Comparison of ENCODE assay signal across 11 mouse cellular contexts in genomic region chr13:24654919-24655635, GRCm38 (mm10).
A peak's percentile ranks its signal among the peaks of the same experiment; 100 is the strongest.
DNase-seq lines count a peak whose midpoint lies in the region; ATAC-seq lines count a peak whose summit lies in the region.
"Had no signal": no experiment of that assay in that cellular context is flagged by ENCODE, and none has a peak within 500 bp of the region (broad histone marks: within the 10 kb centered on the region; RNA-seq: fewer than 3 reads in every experiment).

No protein-coding gene starts in this region.

- no peak for DNase-seq in frontal cortex, postnatal 36 days (ENCODE audit: low spot score in 2 of 2)
- no peak for DNase-seq in midbrain, embryonic 10.5 days (ENCODE audit: low spot score)
- DNase-seq in thymus, postnatal 25 days: no peak
- DNase-seq in cerebellum, postnatal 4 days (ENCODE audit: low spot score in 2 of 2): no peak
- DNase-seq: embryo, embryonic 11 days; liver had no signal

- H3K4me1 ChIP-seq in midbrain, embryonic 13.5 days (replicated peaks): peaks cover 37% of the 10 kb centered on the region
- H3K4me1 ChIP-seq in midbrain, embryonic 10.5 days: peaks cover 18% of the 10 kb centered on the region
- peaks cover 28% of the 10 kb centered on the region for H3K4me1 ChIP-seq in hindbrain, embryonic 13.5 days (replicated peaks)
- H3K4me1 ChIP-seq in neural tube, embryonic 15.5 days: peaks cover 31% of the 10 kb centered on the region

- ATAC-seq in frontal cortex, adult (ENCODE audit: low TSS enrichment): peak; percentile 22; the same call in 1 of the 2 replicates
- ATAC-seq in midbrain, embryonic 13.5 days: no peak
- ATAC-seq in hindbrain, embryonic 13.5 days (ENCODE audit: low FRiP score): no peak
- no peak for ATAC-seq in neural tube, embryonic 15.5 days (ENCODE audit: low FRiP score)

- no peaks in the 10 kb centered on the region for H3K36me3 ChIP-seq in midbrain, embryonic 13.5 days
- no peaks in the 10 kb centered on the region for H3K36me3 ChIP-seq in midbrain, embryonic 10.5 days
- H3K36me3 ChIP-seq in hindbrain, embryonic 13.5 days: no peaks in the 10 kb centered on the region
- no peaks in the 10 kb centered on the region for H3K36me3 ChIP-seq in neural tube, embryonic 15.5 days

- H3K9me3 ChIP-seq in midbrain, embryonic 13.5 days: no peaks in the 10 kb centered on the region
- H3K9me3 ChIP-seq in midbrain, embryonic 10.5 days (replicated peaks): no peaks in the 10 kb centered on the region
- H3K9me3 ChIP-seq in hindbrain, embryonic 13.5 days: no peaks in the 10 kb centered on the region
- no peaks in the 10 kb centered on the region for H3K9me3 ChIP-seq in neural tube, embryonic 15.5 days (replicated peaks)

- H3K9ac ChIP-seq in midbrain, embryonic 13.5 days (replicated peaks): peak overlapping the region; percentile 19; the same call in 1 of the 2 replicates
- no peak overlapping the region for H3K9ac ChIP-seq in hindbrain, embryonic 13.5 days
- H3K9ac ChIP-seq in neural tube, embryonic 15.5 days (replicated peaks): no peak overlapping the region

- no peaks in the 10 kb centered on the region for H3K27me3 ChIP-seq in midbrain, embryonic 13.5 days
- no peaks in the 10 kb centered on the region for H3K27me3 ChIP-seq in midbrain, embryonic 10.5 days (ENCODE audit: low read depth, poor library complexity, severe bottlenecking)
- no peaks in the 10 kb centered on the region for H3K27me3 ChIP-seq in hindbrain, embryonic 13.5 days
- H3K27me3 ChIP-seq in neural tube, embryonic 15.5 days (replicated peaks): no peaks in the 10 kb centered on the region

- H3K4me3 ChIP-seq in midbrain, embryonic 13.5 days (replicated peaks): no peak overlapping the region
- H3K4me3 ChIP-seq in midbrain, embryonic 10.5 days: no peak overlapping the region
- no peak overlapping the region for H3K4me3 ChIP-seq in hindbrain, embryonic 13.5 days
- H3K4me3 ChIP-seq in neural tube, embryonic 15.5 days (replicated peaks): no peak overlapping the region

- H3K4me2 ChIP-seq in midbrain, embryonic 13.5 days (replicated peaks): no peak overlapping the region; the same call in 1 of the 2 replicates
- no peak overlapping the region for H3K4me2 ChIP-seq in hindbrain, embryonic 13.5 days
- H3K4me2 ChIP-seq in neural tube, embryonic 15.5 days: no peak overlapping the region

- peak overlapping the region; percentile 58 for H3K27ac ChIP-seq in midbrain, embryonic 13.5 days
- no peak overlapping the region; the same call in 1 of the 2 replicates for H3K27ac ChIP-seq in midbrain, embryonic 10.5 days (replicated peaks)
- H3K27ac ChIP-seq in hindbrain, embryonic 13.5 days: peak overlapping the region; percentile 76
- peak overlapping the region; percentile 54 for H3K27ac ChIP-seq in neural tube, embryonic 15.5 days (replicated peaks)
- H3K27ac ChIP-seq: macrophage had no signal

- 45% methylated on average over 12 of the region's 12 CpGs for WGBS in midbrain, embryonic 13.5 days
- 81% methylated on average over 12 of the region's 12 CpGs for WGBS in midbrain, embryonic 10.5 days
- WGBS in hindbrain, embryonic 13.5 days: 58% methylated on average over 12 of the region's 12 CpGs
- 39% methylated on average over 12 of the region's 12 CpGs for WGBS in neural tube, embryonic 15.5 days
